Mouse (Mus musculus): Measurements from ENCODE around the gene Gm20683. TPM values are rescaled to one million over a fixed set of nuclear protein-coding genes. Genes with fewer than 3 reads are reported as not detected.

Gm20683 gene
- polyA plus RNA-seq, 1 experiment from 2014 or later: 3.4 TPM

- peaks cover 14% of the 10 kb centered on the region for H3K4me1 ChIP-seq (ENCODE audit: control insufficient read depth, insufficient read depth, low read length)
- WGBS: 2% methylated on average over 65 of the region's 65 CpGs
- peak within 1 kb of the TSS; percentile 82 for H3K4me3 ChIP-seq (replicated peaks; ENCODE audit: low read length)
- ATAC-seq (ENCODE audit: insufficient read depth, low FRiP score): peak; percentile 94
- H3K9me3 ChIP-seq (replicated peaks; ENCODE audit: control insufficient read depth, low read length): no peaks in the 10 kb centered on the region
- H3K27ac ChIP-seq (ENCODE audit: low read length): peak within 1 kb of the TSS; percentile 75
- 0 out of 2 replicates have a peak, but pooled peaks cover 3% of the 10 kb centered on the region for H3K36me3 ChIP-seq (ENCODE audit: control insufficient read depth, insufficient read depth, low read length)
- peak within 1 kb of the TSS; percentile 96 for H3K4me2 ChIP-seq (ENCODE audit: low read depth, low read length)
- peak within 1 kb of the TSS; percentile 90 for H3K9ac ChIP-seq (ENCODE audit: low read length)
- no peaks in the 10 kb centered on the region for H3K27me3 ChIP-seq (ENCODE audit: control insufficient read depth, insufficient read depth, low read length)
Measured at GRCm38 (mm10) chr17:25860832-25861703, 19.5 kb upstream of the Gm20683 start, which contains the start of gene Wdr90. TSS of gene Wdr90 (minus strand) at chr17:25861501.

- Histone ChIP-seq H3K27ac (ENCODE audit: low read length) (no peak overlapping the region), H3K9me3 (replicated peaks; ENCODE audit: control insufficient read depth, low read length) (no peaks in the 10 kb centered on the region), H3K4me2 (ENCODE audit: low read depth, low read length) (peak overlapping the region; percentile 96), H3K4me1 (ENCODE audit: control insufficient read depth, insufficient read depth, low read length) (peaks cover 14% of the 10 kb centered on the region), H3K36me3 (ENCODE audit: control insufficient read depth, insufficient read depth, low read length) (0 out of 2 replicates have a peak, but pooled peaks cover 3% of the 10 kb centered on the region), H3K9ac (ENCODE audit: low read length) (peak overlapping the region; percentile 90), H3K4me3 (replicated peaks; ENCODE audit: low read length) (peak overlapping the region; percentile 82; the same call in 1 of the 2 replicates), H3K27me3 (ENCODE audit: control insufficient read depth, insufficient read depth, low read length) (no peaks in the 10 kb centered on the region)
- 86% methylated on average over 6 of the region's 6 CpGs for WGBS
- ATAC-seq (ENCODE audit: insufficient read depth, low FRiP score): no peak
Measured at GRCm38 (mm10) chr17:25860229-25860628, 18.7 kb upstream of the Gm20683 start.

GRCm38 (mm10) chr17:25844396-25844901 lies 2.9 kb upstream of the Gm20683 start, which contains the start of gene Rhot2:
TSS of gene Rhot2 (minus strand) at chr17:25844851.
- peak within 1 kb of the TSS; percentile 89 for H3K4me3 ChIP-seq (replicated peaks; ENCODE audit: low read length)
- H3K27ac ChIP-seq (ENCODE audit: low read length): peak within 1 kb of the TSS; percentile 89
- peak; percentile 96 for ATAC-seq (ENCODE audit: insufficient read depth, low FRiP score)
- H3K9ac ChIP-seq (ENCODE audit: low read length): peak within 1 kb of the TSS; percentile 96
- peaks cover 17% of the 10 kb centered on the region for H3K36me3 ChIP-seq (ENCODE audit: control insufficient read depth, insufficient read depth, low read length)
- H3K27me3 ChIP-seq (ENCODE audit: control insufficient read depth, insufficient read depth, low read length): no peaks in the 10 kb centered on the region
- WGBS: 1% methylated on average over 21 of the region's 21 CpGs
- H3K4me1 ChIP-seq (ENCODE audit: control insufficient read depth, insufficient read depth, low read length): peaks cover 16% of the 10 kb centered on the region
- peak within 1 kb of the TSS; percentile 79 for H3K4me2 ChIP-seq (ENCODE audit: low read depth, low read length)
- no peaks in the 10 kb centered on the region for H3K9me3 ChIP-seq (replicated peaks; ENCODE audit: control insufficient read depth, low read length)

- no peaks in the 10 kb centered on the region for H3K27me3 ChIP-seq (ENCODE audit: control insufficient read depth, insufficient read depth, low read length)
- WGBS: 2% methylated on average over 38 of the region's 38 CpGs
- peak overlapping the region; percentile 89 for H3K27ac ChIP-seq (ENCODE audit: low read length)
- peaks cover 23% of the 10 kb centered on the region for H3K36me3 ChIP-seq (ENCODE audit: control insufficient read depth, insufficient read depth, low read length)
- no peaks in the 10 kb centered on the region for H3K9me3 ChIP-seq (replicated peaks; ENCODE audit: control insufficient read depth, low read length)
- peaks cover 16% of the 10 kb centered on the region for H3K4me1 ChIP-seq (ENCODE audit: control insufficient read depth, insufficient read depth, low read length)
- peak overlapping the region; percentile 89 for H3K4me3 ChIP-seq (replicated peaks; ENCODE audit: low read length)
- peak overlapping the region; percentile 79 for H3K4me2 ChIP-seq (ENCODE audit: low read depth, low read length)
- ATAC-seq (ENCODE audit: insufficient read depth, low FRiP score): no peak
- H3K9ac ChIP-seq (ENCODE audit: low read length): peak overlapping the region; percentile 96
Measured at GRCm38 (mm10) chr17:25843636-25844395, 2.3 kb upstream of the Gm20683 start.

- H3K4me2 ChIP-seq (ENCODE audit: low read depth, low read length): peak overlapping the region; percentile 79
- peak overlapping the region; percentile 96 for H3K9ac ChIP-seq (ENCODE audit: low read length)
- no peak for ATAC-seq (ENCODE audit: insufficient read depth, low FRiP score)
- H3K27ac ChIP-seq (ENCODE audit: low read length): no peak overlapping the region
- H3K4me3 ChIP-seq (replicated peaks; ENCODE audit: low read length): peak overlapping the region; percentile 89
- no peaks in the 10 kb centered on the region for H3K27me3 ChIP-seq (ENCODE audit: control insufficient read depth, insufficient read depth, low read length)
- WGBS: 89% methylated on average over 4 of the region's 4 CpGs
- no peaks in the 10 kb centered on the region for H3K9me3 ChIP-seq (replicated peaks; ENCODE audit: control insufficient read depth, low read length)
- H3K36me3 ChIP-seq (ENCODE audit: control insufficient read depth, insufficient read depth, low read length): peaks cover 25% of the 10 kb centered on the region
- peaks cover 16% of the 10 kb centered on the region for H3K4me1 ChIP-seq (ENCODE audit: control insufficient read depth, insufficient read depth, low read length)
Measured at GRCm38 (mm10) chr17:25843122-25843521, 1.6 kb upstream of the Gm20683 start.

- Histone ChIP-seq H3K4me3 (replicated peaks; ENCODE audit: low read length) (no peak overlapping the region), H3K36me3 (ENCODE audit: control insufficient read depth, insufficient read depth, low read length) (peaks cover 25% of the 10 kb centered on the region), H3K4me2 (ENCODE audit: low read depth, low read length) (no peak overlapping the region), H3K27me3 (ENCODE audit: control insufficient read depth, insufficient read depth, low read length) (no peaks in the 10 kb centered on the region), H3K4me1 (ENCODE audit: control insufficient read depth, insufficient read depth, low read length) (peaks cover 16% of the 10 kb centered on the region), H3K9me3 (replicated peaks; ENCODE audit: control insufficient read depth, low read length) (no peaks in the 10 kb centered on the region), H3K27ac (ENCODE audit: low read length) (no peak overlapping the region), H3K9ac (ENCODE audit: low read length) (no peak overlapping the region)
- 85% methylated on average over 3 of the region's 3 CpGs for WGBS
- no peak for ATAC-seq (ENCODE audit: insufficient read depth, low FRiP score)
Measured at GRCm38 (mm10) chr17:25842509-25842908, 946 bp upstream of the Gm20683 start.

- Histone ChIP-seq H3K9me3 (replicated peaks; ENCODE audit: control insufficient read depth, low read length) (no peaks in the 10 kb centered on the region), H3K36me3 (ENCODE audit: control insufficient read depth, insufficient read depth, low read length) (peaks cover 25% of the 10 kb centered on the region), H3K27me3 (ENCODE audit: control insufficient read depth, insufficient read depth, low read length) (no peaks in the 10 kb centered on the region), H3K9ac (ENCODE audit: low read length) (no peak overlapping the region), H3K27ac (ENCODE audit: low read length) (no peak overlapping the region), H3K4me2 (ENCODE audit: low read depth, low read length) (no peak overlapping the region), H3K4me3 (replicated peaks; ENCODE audit: low read length) (no peak overlapping the region), H3K4me1 (ENCODE audit: control insufficient read depth, insufficient read depth, low read length) (peaks cover 32% of the 10 kb centered on the region)
- 95% methylated on average over 6 of the region's 6 CpGs for WGBS
- no peak for ATAC-seq (ENCODE audit: insufficient read depth, low FRiP score)
Measured at GRCm38 (mm10) chr17:25840519-25840918, 1.0 kb downstream of the Gm20683 start.

GRCm38 (mm10) chr17:25839455-25840235 lies 1.9 kb downstream of the Gm20683 start:
- Histone ChIP-seq H3K36me3 (ENCODE audit: control insufficient read depth, insufficient read depth, low read length) (peaks cover 34% of the 10 kb centered on the region), H3K9ac (ENCODE audit: low read length) (no peak overlapping the region), H3K4me1 (ENCODE audit: control insufficient read depth, insufficient read depth, low read length) (peaks cover 36% of the 10 kb centered on the region)

More at GRCm38 (mm10) chr17:25839455-25840235, 1.9 kb downstream of the Gm20683 start:
- Histone ChIP-seq H3K27me3 (ENCODE audit: control insufficient read depth, insufficient read depth, low read length) (no peaks in the 10 kb centered on the region), H3K27ac (ENCODE audit: low read length) (no peak overlapping the region), H3K4me2 (ENCODE audit: low read depth, low read length) (no peak overlapping the region), H3K9me3 (replicated peaks; ENCODE audit: control insufficient read depth, low read length) (no peaks in the 10 kb centered on the region), H3K4me3 (replicated peaks; ENCODE audit: low read length) (no peak overlapping the region)
- WGBS: 82% methylated on average over 14 of the region's 14 CpGs
- ATAC-seq (ENCODE audit: insufficient read depth, low FRiP score): no peak

Data from stomach, embryonic 16.5 days (tissue).